Mouse (Mus musculus): ENCODE data around the gene Crb1.
A peak's percentile ranks its signal among the peaks of the same experiment; 100 is the strongest.
"Not testable (repeated sequence)": the region's sequence is repeated elsewhere in the genome, so short reads cannot be mapped to it uniquely, and the experiment has no call there.

Crb1 gene

DNA sequence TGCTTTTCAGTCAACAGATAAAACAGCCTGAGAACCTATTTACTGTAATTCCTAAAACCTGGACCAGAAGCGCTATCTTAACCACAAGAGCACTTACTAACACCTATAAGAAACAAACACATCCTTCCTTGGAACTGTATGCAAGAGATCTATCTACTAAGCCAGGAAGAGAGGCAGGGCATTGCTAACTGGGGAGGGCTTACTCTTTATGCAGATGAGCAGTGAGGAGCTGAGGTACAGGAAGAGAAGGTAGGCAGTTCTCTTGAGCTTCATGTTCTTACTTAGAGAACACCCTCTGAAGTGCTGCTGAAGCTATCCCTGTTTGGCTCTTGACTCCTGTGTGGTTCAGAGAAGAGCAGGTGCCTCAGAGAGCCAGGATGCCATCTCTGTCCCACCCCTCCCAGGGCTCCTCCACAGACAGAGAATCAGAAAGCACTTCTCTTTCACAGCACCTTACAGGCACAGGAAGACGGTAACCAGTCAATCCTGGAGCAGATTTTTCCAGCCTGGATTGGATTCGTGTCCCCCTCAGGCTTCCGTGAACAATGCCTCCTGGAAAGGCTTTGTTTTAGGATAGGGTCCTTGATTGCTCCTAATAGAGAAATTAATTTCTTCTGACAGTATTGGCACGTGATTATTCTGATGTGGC is at the start of gene Crb1:
Crb1 (minus strand) TSS at position 463 of the 649 bp plus-strand sequence.
- no peak for DNase-seq (ENCODE audit: low spot score)

DNA sequence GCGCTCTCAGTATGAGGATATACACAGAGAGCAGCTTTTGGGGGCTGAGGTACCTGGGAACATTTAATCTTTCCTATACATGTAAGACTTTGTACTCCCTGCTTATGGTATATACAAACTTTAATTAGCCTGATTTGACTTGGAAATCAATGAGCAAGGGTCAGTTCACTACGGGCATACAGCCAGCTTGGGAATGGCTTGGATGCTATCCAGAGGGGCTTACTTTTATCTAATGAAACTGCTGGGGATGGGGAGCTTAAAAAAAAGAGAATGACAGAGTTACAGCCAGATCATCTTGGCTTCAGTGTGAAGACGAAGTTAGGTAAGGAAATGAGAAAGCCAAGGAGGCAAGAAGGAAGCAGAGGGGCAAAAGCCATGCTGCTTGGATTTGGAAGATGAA is 48.1 kb upstream of the Crb1 start:
- DNase-seq (ENCODE audit: low spot score): no peak

DNA sequence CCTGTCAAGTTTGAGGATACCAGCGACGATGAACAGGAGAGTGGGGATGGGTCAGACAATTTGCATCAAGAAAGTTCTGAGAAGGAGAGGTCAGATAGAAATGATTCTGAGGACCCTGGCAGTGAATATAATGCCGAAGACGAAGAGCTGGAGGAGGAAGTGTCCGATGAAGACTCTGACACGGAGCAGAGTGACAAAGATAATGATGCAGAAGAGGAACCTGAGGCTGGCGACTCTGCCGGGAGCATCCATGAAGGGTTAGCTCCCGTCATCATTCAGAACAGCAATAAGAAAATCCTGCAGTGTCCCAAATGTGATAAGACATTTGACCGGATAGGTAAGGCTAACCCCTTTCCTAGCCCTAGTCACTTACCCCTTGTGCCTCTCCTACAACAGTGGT is 47.0 kb upstream of the Crb1 start:
- no peak for DNase-seq (ENCODE audit: low spot score)

DNA sequence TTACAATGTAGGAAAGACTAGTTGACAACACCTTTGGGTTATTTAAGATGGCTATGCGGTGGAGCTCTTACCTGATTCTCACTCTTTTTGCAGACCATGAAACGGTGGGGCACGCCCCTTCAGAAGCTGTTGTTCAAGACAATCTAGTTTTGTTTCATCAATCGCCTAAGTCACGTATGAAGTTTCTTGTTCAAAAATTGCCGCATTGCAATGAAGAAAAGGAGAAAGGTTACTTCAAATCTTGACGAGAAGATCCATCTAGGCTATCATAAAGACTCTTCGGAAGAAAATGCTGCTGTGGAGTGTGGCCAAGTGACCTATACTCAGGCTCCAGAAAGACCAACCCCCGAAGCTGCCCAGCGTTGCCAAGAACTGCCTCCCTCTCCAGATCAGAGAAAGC is 46.0 kb upstream of the Crb1 start:
- no peak for DNase-seq (ENCODE audit: low spot score)

DNA sequence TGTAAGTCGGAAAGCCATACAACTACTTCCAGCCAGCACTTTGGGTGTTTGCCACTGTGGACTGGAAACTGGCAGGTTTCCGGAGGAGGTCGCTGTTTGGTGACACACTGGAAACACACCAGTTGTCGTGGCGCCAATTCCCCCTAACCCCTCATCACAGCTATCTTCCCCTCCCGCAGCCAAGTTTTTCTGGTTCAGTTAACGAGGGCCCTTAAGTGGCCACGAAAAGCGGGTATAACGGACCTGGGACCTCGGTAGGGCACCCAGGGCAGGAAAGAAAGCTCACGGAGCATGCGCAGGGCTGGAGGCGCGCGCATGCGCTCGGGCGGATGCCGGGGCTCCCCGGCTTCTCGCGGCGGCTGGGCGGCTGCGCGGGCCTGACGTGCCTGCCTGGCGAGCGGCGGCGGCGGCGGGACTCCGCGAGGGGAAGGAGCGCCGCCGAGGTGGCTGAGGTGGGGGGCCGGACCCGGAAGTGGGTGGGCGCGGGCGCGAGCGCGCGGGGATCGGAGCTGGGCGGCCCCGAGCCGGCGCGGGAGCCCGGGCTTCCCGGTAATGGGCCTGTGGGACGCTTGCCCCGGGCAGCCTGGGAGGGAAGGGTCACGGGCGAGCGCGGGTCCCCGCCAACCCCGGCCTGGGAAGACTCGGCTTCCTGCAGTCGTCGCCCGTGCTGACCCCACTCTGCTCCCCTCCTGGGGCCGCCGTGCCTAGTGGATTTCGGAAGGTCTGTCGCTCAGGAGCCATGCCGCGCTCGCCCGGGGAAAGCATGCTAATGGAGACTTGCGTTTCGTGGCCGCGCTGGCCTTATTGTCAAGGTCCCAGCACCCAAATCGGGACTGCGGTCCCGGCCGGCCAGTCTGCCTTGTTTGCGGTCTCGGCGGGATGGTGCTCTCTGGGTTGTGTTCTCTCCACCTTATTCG is 45.2 kb upstream of the Crb1 start, which contains the start of gene Zbtb41:
Zbtb41 (plus strand) TSS at position 414 of the 917 bp plus-strand sequence.
- DNase-seq (ENCODE audit: low spot score): peak; percentile 87

DNA sequence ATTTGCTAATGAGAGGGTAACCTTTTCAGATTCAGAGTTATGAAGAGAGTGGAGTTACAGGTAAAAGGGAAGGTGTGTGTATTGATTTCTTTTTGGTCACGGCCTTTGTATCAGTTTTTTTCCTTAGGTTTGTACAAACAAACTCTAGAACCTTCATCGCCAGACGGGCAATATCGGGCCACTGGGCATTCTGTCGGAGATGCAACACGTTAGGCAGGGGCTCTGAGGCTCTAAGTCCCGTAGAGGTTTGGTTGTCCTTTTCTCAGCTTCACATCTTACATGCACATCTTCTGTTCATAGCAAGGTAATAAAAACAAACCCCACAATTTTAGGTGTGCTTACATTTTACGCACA is 44.6 kb upstream of the Crb1 start:
- no peak for DNase-seq (ENCODE audit: low spot score)

DNA sequence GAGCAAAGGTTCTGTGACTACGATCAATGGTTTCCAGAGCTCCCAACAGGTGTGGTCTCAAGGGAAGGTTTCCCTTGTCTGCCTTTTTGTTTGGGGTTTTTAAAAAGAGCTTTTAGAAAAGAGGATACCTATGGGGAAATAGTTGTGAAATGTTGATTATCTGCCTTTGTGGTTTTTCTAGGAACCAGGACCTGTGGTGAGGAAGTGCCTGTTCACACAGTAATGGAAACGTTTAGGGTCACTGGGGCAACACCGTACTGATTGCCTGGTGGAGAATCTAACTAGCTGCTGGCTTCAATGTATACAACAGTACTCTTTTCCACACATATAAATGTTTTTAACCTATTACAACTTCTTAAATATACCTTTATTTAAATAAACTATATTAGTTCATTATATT is 36.6 kb upstream of the Crb1 start:
- no peak for DNase-seq (ENCODE audit: low spot score)

DNA sequence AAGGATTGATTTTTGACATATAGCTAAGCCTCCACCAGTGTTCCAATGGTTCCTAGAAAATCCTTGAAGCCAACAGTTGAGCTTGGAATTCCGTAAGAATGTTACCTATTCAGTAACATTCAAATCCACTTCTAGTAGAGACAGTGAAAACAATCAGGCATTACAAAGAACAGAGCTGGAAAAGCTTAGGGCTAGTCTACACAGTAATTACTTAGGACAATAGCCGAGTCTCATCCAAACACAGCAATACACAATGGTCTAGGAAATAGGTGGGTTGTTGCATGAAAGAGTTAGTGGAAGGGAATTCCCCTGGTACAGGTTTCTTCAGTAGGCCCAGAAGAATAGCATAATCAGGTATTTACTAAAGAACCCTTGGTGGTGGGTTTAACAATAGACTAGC is 35.5 kb upstream of the Crb1 start:
- not testable (repeated sequence) for DNase-seq (ENCODE audit: low spot score)

DNA sequence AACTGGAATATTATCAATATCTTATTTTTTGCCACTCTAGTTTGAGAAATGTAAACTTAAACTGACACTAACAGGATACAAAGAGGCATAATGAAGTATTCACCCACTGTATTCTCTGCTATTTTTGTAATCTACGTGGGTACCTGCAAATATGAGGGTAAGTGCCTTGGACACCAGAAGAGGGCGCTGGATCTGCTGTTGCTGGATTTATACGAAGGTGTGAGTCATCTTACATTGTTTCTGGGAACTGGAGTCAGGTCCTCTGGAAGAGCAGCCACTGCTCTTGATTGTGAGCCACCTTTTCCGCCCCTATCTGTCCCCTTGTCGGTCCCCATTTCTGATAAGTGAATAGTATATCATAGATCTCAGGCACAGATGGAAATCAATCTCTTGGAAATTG is 30.8 kb upstream of the Crb1 start:
- DNase-seq (ENCODE audit: low spot score): no peak

DNA sequence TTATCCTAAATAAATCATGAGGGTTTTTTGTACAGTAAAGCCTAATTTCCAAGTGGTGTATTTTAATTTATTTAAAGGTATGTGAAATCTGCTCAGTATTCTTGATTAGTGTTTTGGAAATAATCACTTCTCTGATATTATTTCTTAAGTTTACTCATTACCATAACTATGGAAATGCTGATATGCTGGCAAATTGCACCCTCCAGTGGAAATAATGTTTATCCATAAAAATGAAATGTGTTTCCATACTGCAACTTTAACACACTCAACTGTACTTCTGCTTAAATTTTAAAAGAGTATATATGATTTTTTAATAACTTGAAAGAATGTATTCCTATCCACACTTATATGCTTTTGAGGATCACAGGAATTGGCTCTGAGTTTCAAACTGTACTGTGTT is 28.9 kb upstream of the Crb1 start:
- no peak for DNase-seq (ENCODE audit: low spot score)

DNA sequence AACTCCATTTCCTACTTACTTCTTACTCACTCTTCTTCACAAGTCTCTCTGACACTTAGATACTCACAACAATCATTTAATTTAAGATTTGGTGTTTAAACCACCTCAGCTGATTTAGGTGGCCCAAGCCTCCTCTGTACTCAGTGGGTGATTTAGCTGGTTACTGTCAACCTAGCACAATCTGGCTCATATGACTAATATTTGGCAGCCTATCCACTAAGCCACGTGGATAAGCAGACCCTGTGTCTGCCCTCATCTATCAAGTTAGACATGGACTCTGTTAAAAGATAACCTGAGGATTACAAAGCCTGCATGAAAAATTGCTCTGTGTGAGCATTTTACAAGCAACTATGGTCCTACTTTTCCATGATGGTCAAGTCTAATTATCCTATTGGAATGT is 19.7 kb upstream of the Crb1 start:
- DNase-seq (ENCODE audit: low spot score): no peak

DNA sequence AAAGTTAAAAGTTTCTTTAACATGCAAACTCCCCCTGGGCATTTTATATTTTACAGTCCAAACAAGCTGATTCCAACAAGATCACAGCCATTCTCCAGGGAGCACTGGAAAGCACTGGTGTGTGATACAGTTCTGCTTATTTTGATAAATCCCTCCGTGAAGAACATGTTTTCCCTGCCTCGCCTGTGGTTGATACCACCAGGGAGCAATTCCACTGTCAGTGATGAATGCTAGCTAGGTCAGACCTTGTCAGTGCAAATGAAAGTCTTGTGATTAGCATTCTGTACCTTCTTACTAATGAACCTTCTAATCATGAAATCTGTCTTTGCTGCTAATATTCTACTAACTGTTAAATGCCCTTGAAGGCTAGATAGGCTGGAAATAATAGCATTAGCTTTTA is 14.8 kb upstream of the Crb1 start:
- DNase-seq (ENCODE audit: low spot score): no peak

DNA sequence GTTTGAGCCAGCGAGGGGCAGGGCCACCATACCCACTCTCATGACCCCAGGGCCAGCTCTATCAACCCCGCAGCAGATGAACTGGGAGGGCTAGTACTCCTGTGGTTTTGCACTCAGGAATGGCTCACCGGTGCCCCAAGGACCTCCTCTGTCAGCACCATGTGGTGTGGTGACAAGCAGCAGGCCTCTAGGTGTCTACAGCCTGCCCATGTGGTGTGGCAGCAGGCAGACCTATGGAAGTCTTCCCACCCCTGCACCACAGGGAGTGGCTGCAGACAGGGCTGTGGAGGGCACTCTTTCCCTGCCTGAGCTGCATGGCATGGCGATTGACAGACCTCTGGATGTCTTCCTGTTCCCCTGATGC is 2.7 kb upstream of the Crb1 start:
- no peak for DNase-seq (ENCODE audit: low spot score)

DNA sequence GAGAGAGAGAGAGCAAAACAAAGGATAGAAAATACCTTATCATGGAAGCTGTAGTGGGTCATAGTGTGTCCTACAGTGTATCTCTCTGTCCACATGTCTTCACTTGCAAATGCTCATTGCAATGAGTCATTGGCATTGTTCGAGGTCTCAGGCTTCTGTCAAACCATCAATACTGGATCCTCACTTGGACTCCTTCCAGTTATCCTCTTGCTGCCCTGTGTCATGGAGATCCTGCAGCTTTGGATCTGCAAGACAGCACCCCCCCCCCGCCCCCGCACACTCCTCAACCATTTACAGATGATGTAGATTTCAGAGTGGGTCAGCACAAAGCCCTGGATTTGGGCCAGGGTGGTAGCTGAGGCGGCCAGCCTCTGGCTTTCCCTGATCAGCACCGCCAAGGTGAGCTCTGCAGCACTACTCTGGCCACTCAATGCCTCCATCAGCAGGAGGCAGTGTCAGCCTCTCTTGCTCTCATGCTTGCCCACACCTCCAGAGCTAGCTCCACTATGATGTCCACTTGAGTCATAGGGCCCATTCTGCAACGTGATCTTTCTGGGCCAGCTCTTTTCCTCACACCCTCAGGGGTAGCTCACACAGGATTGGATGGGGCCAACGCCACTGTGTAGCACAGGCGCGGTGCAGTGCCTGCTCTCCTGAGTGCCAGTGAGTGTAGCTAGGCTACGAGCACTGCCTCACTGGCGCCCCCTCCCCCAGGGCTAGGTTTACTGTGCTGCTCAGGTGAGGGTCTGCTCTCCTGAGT is 2.1 kb upstream of the Crb1 start:
- no peak for DNase-seq (ENCODE audit: low spot score)

DNA sequence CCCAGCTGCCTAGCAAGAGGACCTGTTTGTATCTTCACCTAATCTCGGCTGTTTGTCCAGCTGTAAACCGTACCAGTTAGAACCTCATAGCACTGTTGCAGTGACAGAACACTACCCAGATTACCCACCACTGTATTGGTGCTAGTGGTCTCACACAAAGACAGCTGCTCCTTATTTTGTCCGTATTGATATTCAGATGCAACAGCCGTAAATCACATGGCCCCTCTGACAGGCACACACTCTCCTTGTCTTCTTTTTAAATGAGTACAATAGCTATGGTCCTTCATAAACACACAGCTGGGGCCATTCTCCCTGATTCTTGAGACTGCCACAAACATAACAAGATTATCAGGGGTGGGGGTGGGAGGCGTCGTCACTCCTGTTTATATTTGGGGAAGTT is 1.0 kb downstream of the Crb1 start:
- DNase-seq (ENCODE audit: low spot score): no peak

DNA sequence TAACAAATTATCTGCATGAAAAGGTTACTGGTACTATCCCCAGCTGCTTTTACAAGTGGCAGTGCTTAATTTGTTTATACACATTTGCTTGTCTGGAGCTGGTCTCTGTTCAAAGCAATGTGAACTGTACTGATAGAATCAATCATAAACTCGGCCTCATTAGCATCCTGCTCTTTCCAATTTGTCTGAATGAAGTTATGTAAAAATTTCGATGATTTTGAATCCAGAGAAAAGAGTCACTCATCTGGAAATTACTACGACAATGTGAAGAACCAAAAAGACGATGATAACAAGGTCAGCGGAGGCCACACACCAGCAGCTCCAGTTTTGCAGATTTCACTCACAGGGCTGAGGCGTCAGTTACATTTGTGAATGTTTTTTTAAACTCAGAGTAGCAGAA is 5.6 kb downstream of the Crb1 start:
- no peak for DNase-seq (ENCODE audit: low spot score)

DNA sequence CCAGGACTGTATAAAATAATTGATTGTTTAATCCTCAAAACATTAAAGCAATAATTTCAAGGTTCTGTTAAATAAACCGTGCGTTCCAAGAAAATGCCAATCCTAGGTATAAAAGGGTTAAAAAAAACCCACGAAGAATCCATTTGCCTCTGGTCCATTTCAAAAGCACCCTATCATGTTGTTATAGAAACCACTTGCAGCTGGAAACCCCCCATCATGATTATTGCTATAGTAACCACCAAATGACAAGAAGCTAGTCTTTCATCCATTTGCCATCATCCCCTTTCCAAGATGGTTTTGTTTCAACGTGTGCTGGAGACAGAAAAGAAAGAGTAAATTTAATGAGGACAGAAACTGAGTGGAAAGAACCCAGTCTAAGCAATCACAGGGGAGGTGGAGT is 28.3 kb downstream of the Crb1 start:
- no peak for DNase-seq (ENCODE audit: low spot score)

DNA sequence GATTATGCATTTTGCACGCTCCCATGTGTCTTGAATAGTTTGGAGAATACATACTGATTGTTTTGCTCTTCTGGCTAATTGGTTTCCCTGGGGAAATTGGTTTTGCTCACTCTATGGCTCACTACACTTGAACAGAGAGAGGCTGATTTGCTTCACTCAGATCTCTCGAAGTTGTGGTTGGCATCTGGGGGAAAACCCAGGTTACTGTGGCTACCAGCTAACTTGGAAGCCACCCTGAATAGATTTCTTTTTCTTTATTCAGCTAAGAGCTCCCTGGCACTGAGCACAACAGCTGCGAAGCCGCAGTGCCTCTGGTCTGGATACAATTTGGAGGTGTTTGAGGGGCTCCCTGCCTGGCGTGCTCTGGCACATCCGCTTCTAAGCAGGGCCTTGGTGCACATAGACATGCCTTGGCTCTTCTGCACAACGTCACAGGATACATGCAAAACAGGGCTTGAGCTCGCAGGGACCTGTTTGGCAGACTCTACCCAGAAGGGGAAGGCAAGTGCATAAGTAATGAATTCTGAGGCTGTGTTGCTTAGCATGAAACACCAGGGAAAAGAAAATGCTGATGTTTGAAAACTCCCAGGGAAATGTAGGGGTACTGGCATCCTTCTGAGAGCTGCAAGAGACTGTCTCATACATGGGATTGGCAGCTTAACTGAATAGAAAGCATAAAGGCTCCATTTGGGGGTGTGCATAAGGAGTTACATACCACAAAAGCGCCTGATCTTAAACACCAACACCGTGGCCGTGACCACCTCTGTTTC is 30.1 kb downstream of the Crb1 start:
- DNase-seq (ENCODE audit: low spot score): no peak

DNA sequence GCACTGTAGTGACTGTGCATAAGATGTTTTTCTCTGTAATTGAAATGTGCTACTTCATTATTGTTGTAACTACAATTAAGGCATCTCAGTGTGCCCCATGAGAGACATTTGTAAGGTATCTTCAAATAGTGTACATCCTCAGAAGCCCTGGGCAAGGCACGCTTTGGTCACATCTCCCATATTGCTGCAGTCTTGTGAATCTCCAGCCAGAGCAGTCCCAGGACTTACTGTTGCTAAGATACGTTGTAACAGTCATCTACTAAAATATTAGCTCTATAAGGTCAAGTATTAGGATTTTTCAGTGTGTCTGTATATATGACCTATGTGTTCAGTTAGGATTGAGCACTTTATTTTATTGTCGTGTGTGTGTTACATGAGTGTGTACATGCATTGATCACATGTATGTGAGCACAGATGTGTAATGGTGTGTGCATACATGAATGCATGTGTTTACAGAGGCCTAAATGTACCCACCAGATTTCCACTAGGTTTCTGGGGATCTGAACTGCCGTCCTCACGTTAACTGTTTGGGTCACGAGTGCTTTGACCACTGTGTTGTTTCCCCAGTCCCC is 30.8 kb downstream of the Crb1 start:
- DNase-seq (ENCODE audit: low spot score): no peak

DNA sequence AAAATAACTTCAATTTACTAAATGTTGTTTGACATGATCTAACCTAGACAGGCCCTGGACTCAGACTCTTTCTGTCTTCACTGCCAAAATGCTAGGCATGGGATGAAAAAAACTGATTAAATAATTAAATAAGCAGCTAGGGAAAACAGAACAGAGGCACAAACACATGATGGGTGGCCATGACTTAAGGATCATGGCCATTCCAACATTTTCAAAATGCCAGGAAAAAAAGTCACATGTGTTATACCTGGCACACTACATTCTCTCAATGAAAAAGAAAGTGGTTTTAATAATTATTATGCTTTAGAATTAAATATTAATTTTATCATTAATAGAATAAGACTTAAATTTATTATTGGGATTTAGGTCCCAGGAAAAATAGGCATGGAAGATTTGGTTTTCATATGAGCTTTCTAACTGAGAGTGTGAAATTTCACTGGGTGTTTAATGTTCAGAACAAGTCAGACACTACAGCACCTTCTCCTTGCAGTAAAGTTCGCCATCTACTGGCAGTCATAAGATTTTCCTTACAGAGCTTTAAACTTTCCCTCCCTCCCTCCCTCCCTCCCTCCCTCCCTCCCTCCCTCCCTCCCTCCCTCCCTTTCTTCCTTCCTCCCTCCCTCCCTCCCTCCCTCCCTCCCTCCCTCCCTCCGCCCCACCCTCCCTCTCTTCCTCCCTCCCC is 36.6 kb downstream of the Crb1 start:
- DNase-seq (ENCODE audit: low spot score): no peak

DNA sequence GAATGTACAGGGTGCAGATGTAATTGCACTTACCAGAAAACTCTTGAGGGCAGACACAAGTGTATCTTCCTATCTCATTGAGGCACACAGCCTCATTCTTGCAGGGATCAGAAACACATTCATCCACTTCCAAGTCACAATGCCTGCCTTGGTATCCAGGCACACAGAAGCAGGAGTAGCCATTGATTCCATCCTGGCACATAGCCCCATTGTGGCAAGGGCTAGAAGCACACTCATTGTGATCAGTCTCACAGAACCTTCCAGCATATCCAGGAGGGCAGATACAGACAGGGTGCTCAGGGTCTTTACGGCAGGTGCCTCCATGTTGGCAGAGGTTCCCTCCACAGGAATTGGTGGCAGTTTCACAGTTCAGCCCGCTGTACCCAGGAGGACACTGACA is 39.9 kb downstream of the Crb1 start:
- DNase-seq (ENCODE audit: low spot score): no peak

Measured in ovary, postnatal 14 days (tissue).